Mouse (Mus musculus): ENCODE measurements around the gene Psma1. TPM values are rescaled to one million over a fixed set of nuclear protein-coding genes. Genes with fewer than 3 reads are reported as not detected.

Psma1 gene
- polyA plus RNA-seq, 1 experiment from 2014 or later: 313 TPM

DNA sequence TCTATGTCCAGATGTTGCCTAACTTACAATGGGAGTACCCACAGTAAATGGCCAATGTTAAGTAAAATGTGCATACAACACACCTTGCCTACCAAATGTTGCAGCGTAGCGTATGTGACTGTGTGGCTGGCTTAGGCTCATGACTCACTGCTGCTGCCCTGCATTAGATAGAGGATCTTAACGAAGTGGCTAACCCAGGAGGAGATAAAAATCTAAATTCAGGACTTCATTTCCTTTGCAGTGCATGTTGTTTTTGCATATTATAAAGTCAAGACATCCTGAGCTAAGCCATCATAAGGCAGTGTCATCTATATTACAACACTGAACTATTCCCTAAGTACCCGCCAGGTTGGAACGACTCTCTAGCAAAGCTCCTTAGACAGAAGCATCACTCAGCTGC lies 7.5 kb downstream of the Psma1 start:
- no peak for ATAC-seq (ENCODE audit: insufficient number of reproducible peaks, low FRiP score)
- no peak overlapping the region for H3K4me2 ChIP-seq
- H3K27ac ChIP-seq (ENCODE audit: poor library complexity, severe bottlenecking): no peak overlapping the region
- peaks cover 76% of the 10 kb centered on the region for H3K36me3 ChIP-seq
- 91% methylated on average over 5 of the region's 5 CpGs for WGBS
- H3K9me3 ChIP-seq (replicated peaks): peaks cover under 1% of the 10 kb centered on the region
- no peak overlapping the region for H3K4me3 ChIP-seq
- H3K9ac ChIP-seq: no peak overlapping the region
- no peaks in the 10 kb centered on the region for H3K4me1 ChIP-seq (replicated peaks)
- H3K27me3 ChIP-seq (replicated peaks): no peaks in the 10 kb centered on the region

DNA sequence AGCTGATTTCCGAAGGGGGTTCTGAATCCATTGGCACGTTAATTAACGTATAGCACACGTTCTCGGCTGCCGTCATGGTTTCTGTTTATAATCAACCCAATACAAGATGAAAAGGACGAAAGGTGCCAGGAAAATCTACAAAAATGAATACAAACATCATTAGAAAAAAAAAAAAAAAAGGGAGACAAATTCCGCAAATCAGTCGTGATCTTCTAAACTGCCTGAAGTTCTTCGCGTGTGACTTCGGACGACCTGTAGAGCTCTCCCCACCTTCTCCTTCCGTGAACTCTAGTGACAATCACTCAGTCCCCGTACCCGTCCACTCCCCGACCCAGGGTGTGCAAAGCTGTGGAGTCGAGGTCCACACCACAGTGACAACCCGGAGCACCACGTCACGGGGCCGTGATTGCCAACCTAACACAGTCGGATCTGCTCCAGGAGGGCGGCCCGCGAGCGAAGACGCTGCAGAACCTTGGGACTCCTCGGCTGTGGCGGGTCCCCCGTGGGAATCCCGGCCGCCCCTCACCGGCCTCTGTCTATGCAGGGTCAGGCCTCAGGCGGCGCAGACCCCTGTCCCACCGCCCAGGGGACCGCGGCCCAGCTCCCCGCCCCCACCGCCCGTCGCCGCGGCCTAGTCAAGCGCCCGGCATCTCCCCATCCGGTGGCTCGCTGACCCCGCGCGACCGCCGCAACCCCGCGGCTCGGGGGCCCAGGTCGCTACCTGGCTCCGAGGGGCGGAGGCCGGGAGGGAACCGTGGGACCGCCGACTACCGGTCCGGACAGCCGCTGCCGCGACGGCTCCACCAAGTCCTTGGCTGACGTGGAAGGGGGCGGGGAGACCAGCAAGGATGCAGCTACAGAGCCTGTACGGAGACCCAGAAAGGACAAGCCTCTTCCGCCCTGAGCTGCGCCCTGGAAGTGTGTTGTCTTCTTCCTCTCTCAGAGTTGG lies 21.8 kb downstream of the Psma1 start, which contains the start of gene Copb1:
Copb1 (minus strand) TSS at position 827 of the 949 bp plus-strand sequence.
- 2% methylated on average over 74 of the region's 75 CpGs for WGBS
- Histone ChIP-seq H3K9me3 (replicated peaks) (peaks cover 3% of the 10 kb centered on the region; the same call in 1 of the 2 replicates), H3K9ac (peak within 1 kb of the TSS; percentile 98), H3K36me3 (peaks cover 29% of the 10 kb centered on the region), H3K27ac (ENCODE audit: poor library complexity, severe bottlenecking) (peak within 1 kb of the TSS; percentile 59), H3K4me1 (replicated peaks) (peaks cover 6% of the 10 kb centered on the region; the same call in 1 of the 2 replicates), H3K4me3 (peak within 1 kb of the TSS; percentile 79), H3K4me2 (peak within 1 kb of the TSS; percentile 73), H3K27me3 (replicated peaks) (no peaks in the 10 kb centered on the region)
- peak; percentile 98 for ATAC-seq (ENCODE audit: insufficient number of reproducible peaks, low FRiP score)

GRCm38 (mm10) chr7:114251684-114252083 lies 24.2 kb downstream of the Psma1 start:
- Histone ChIP-seq H3K27ac (ENCODE audit: poor library complexity, severe bottlenecking) (no peak overlapping the region), H3K27me3 (replicated peaks) (no peaks in the 10 kb centered on the region), H3K9me3 (replicated peaks) (peaks cover 3% of the 10 kb centered on the region; the same call in 1 of the 2 replicates), H3K36me3 (peaks cover 45% of the 10 kb centered on the region), H3K4me2 (no peak overlapping the region), H3K4me1 (replicated peaks) (peaks cover 6% of the 10 kb centered on the region; the same call in 1 of the 2 replicates), H3K4me3 (no peak overlapping the region), H3K9ac (no peak overlapping the region)
- WGBS: 90% methylated on average over 3 of the region's 3 CpGs
- no peak for ATAC-seq (ENCODE audit: insufficient number of reproducible peaks, low FRiP score)

DNA sequence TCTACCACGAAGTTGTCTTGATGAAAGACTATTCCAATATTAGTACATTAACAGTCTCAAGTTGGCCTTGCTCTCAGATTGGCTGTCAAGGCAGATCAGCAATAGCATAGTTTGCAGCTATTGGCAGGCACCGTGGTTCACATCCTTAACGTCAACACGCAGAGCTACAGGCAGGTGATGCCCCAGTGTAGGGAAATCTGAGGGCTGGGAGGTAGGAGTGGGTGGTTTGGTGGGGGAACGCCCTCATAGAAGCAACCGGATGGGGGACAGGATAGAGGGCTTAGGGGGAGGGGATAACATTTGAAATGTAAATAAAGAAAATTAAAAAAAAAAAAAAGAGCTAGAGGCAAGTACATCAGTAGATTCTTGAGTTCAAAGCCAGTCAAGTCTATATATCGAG lies 41.9 kb downstream of the Psma1 start:
- Histone ChIP-seq H3K4me2 (no peak overlapping the region), H3K9me3 (replicated peaks) (no peaks in the 10 kb centered on the region), H3K27ac (ENCODE audit: poor library complexity, severe bottlenecking) (no peak overlapping the region), H3K9ac (no peak overlapping the region), H3K27me3 (replicated peaks) (no peaks in the 10 kb centered on the region), H3K4me1 (replicated peaks) (no peaks in the 10 kb centered on the region), H3K4me3 (no peak overlapping the region), H3K36me3 (peaks cover 68% of the 10 kb centered on the region)
- no peak for ATAC-seq (ENCODE audit: insufficient number of reproducible peaks, low FRiP score)
- WGBS: 83% methylated on average over 7 of the region's 7 CpGs

- 92% methylated on average over 7 of the region's 7 CpGs for WGBS
- ATAC-seq (ENCODE audit: insufficient number of reproducible peaks, low FRiP score): no peak
- Histone ChIP-seq H3K4me2 (no peak overlapping the region), H3K27ac (ENCODE audit: poor library complexity, severe bottlenecking) (no peak overlapping the region), H3K4me1 (replicated peaks) (no peaks in the 10 kb centered on the region), H3K36me3 (peaks cover 70% of the 10 kb centered on the region), H3K4me3 (no peak overlapping the region), H3K27me3 (replicated peaks) (no peaks in the 10 kb centered on the region), H3K9ac (no peak overlapping the region), H3K9me3 (replicated peaks) (no peaks in the 10 kb centered on the region)
These were observed 42.9 kb downstream of the Psma1 start for GRCm38 (mm10) chr7:114232982-114233381.

DNA sequence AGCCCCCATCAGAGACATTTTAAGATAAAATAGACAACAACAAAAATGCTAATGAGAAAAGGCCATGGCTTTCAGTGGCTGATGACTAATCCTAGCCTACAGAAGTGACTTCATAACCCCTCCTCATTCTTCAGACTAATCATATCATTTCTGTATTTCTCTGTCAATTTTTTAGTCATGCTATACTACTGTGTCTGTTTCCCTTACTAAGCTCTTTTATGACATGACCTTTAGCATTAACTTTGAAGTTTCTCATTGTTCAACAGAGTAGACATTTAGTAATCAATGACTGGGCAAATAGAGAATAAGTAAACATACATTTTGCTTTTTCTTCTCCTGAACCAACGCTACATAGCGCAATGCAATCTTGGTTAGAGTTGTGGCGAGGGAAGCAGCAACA lies 44.1 kb downstream of the Psma1 start:
- Histone ChIP-seq H3K4me2 (no peak overlapping the region), H3K4me3 (no peak overlapping the region), H3K27ac (ENCODE audit: poor library complexity, severe bottlenecking) (no peak overlapping the region), H3K9ac (no peak overlapping the region), H3K27me3 (replicated peaks) (no peaks in the 10 kb centered on the region), H3K4me1 (replicated peaks) (no peaks in the 10 kb centered on the region), H3K36me3 (peaks cover 69% of the 10 kb centered on the region), H3K9me3 (replicated peaks) (no peaks in the 10 kb centered on the region)
- WGBS: 92% methylated on average over 3 of the region's 3 CpGs
- ATAC-seq (ENCODE audit: insufficient number of reproducible peaks, low FRiP score): no peak

DNA sequence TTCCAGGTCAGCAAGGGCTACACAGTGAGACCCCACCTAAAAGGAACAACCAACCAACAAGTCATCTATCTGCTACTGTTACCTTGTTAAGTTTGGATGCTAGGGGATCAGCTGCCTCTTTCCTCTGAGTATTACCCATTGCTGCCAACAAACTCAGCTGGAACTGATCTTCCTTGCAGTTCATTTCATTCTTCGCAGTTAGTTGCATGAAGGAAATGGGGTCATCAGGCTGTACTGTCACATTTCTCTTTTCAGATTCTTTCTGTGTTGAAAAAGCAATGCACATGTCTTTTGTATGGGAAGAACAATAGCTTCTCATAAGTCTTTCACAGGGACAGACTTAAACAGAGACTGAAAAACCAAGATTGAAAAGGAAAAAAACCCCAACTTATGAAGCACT lies 49.4 kb downstream of the Psma1 start:
- Histone ChIP-seq H3K27ac (ENCODE audit: poor library complexity, severe bottlenecking) (no peak overlapping the region), H3K27me3 (replicated peaks) (no peaks in the 10 kb centered on the region), H3K36me3 (peaks cover 59% of the 10 kb centered on the region), H3K4me3 (no peak overlapping the region), H3K9me3 (replicated peaks) (no peaks in the 10 kb centered on the region), H3K9ac (no peak overlapping the region), H3K4me2 (no peak overlapping the region), H3K4me1 (replicated peaks) (no peaks in the 10 kb centered on the region)
- no peak for ATAC-seq (ENCODE audit: insufficient number of reproducible peaks, low FRiP score)
- 94% methylated on average over 1 of the region's 1 CpGs for WGBS

DNA sequence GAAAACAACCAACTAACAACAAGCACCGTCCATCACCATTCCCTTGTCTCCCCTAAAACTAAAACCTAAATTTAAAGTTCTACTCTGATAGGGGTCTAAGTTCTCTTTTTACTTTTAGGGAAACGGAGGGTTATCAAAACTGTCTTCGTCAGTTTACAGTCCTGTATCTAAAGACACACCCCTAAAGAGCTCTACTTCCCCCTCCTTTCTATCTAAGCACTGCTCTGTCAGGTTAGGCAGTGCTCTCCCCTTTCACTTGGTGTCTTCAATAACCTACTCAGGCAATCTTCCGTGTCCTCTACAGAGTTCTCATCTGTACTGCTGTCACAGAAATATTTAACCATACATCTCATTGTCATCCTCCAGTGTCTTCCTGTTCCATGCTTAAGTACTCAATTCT lies 55.5 kb downstream of the Psma1 start:
- peaks cover 48% of the 10 kb centered on the region for H3K36me3 ChIP-seq
- H3K9me3 ChIP-seq (replicated peaks): no peaks in the 10 kb centered on the region
- no peaks in the 10 kb centered on the region for H3K4me1 ChIP-seq (replicated peaks)
- H3K27ac ChIP-seq (ENCODE audit: poor library complexity, severe bottlenecking): no peak overlapping the region
- no peak overlapping the region for H3K4me3 ChIP-seq
- H3K4me2 ChIP-seq: no peak overlapping the region
- H3K27me3 ChIP-seq (replicated peaks): no peaks in the 10 kb centered on the region
- H3K9ac ChIP-seq: no peak overlapping the region
- no peak for ATAC-seq (ENCODE audit: insufficient number of reproducible peaks, low FRiP score)
- WGBS: 81% methylated on average over 4 of the region's 4 CpGs

GRCm38 (mm10) chr7:114216908-114217307 lies 59.0 kb downstream of the Psma1 start:
- Histone ChIP-seq H3K4me3 (no peak overlapping the region), H3K4me1 (replicated peaks) (no peaks in the 10 kb centered on the region), H3K9ac (no peak overlapping the region), H3K27ac (ENCODE audit: poor library complexity, severe bottlenecking) (no peak overlapping the region), H3K36me3 (peaks cover 54% of the 10 kb centered on the region), H3K9me3 (replicated peaks) (no peaks in the 10 kb centered on the region), H3K4me2 (no peak overlapping the region), H3K27me3 (replicated peaks) (no peaks in the 10 kb centered on the region)
- WGBS: 85% methylated on average over 2 of the region's 2 CpGs
- ATAC-seq (ENCODE audit: insufficient number of reproducible peaks, low FRiP score): no peak
